Mouse (Mus musculus) 3T3-L1 (cell line): Measurements from ENCODE around the gene Csnk1d.
A peak's percentile ranks its signal among the peaks of the same experiment; 100 is the strongest.

Experiments used
- DNase-seq: peaks from one replicate; pipeline ENCODE4 v3.0.0-alpha.2; 2015; ENCODE audit warnings: low read depth, low spot score

Csnk1d gene

DNA sequence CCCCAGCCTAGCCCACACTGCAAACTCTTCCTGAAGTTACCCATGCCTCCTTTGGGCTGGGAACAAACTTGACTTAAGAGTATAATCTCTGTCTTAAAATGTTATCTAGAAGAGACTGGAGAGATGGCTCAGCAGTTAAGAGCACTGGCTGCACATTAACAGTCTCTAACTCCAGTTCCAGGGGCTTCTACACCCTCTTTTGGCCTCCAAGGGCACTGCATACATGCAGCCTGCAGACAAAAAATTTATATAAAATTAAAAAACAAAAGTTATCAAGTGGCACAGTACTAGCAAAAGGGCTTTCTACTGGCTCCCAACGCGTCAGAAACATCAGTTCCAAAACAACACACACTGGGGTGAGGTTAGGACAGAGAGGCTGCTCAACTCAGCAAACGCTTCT lies 3.5 kb downstream of the Csnk1d start:
- peak; percentile 42 for DNase-seq

- DNase-seq: peak; percentile 86
Observed at GRCm38 (mm10) chr11:120984448-120985330, 6.4 kb downstream of the Csnk1d start.

- no peak for DNase-seq
Observed at GRCm38 (mm10) chr11:120982459-120982858, 8.7 kb downstream of the Csnk1d start.

DNA sequence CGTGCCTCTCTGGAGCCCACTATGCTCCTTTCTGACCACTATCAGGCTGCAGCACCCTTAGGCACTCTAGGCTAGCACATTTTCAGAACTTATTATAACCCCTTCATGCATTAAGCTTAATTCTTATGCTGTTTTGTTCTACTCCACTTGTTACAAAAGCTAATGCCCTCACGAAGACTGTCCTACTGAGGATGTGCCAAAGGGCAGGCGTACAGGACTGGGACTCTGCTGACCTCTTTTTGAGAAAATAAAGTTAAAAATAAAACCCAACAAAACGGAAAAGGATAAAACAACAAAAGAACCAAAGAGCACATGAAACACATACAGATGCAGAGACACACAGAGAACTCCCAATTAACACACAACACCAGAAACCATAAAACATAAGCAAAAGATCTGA lies 9.5 kb downstream of the Csnk1d start:
- DNase-seq: no peak

DNA sequence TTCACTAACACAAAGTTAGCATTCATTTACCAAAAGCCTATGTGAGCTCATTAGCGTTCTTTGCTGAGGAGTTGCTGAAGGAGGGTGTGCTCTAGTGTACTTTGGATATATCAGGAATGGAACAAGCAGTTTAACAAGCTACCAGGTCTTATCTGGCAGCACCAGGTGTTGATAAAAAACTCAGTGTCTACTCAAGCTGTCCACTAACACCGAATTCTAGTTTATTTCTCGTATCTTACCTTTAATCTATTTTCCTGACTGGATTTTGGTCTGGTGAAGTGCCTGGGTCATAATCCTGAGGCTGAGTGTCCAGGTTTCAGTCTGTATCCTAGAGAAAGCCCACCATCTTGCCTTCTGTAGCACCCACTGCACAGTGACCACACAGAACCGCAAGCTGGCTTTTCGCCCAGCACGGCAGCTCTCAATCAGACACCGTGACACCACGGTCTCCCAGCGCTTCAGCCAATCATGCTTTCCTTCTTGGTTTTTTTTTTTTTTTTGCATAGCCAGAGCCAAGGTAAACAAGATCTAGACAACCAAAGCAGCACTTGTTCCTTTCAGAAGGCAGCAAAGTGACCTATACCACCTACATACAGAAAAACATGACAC lies 10.6 kb downstream of the Csnk1d start:
- no peak for DNase-seq

- DNase-seq: no peak
Observed at GRCm38 (mm10) chr11:120979711-120980426, 11.3 kb downstream of the Csnk1d start.

DNA sequence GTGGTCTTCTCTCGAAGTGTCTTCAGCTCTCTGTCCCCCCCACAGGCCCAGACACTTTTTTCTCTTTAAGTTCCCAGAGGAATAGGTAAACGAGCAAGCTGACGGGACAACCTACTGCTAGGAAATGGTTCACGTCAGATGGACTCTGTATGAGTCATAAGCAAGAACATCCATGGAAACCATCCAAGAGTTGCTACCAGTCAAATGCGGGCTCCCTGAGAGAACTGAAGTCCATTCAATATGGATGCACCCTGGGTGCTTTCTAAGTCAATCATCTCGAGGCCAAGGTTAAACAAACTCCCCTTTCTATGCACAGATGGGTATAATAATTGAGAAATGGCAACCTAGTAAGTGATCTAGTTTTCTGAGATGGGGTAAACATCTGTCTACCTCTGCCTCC lies 17.8 kb downstream of the Csnk1d start:
- peak; percentile 63 for DNase-seq

DNA sequence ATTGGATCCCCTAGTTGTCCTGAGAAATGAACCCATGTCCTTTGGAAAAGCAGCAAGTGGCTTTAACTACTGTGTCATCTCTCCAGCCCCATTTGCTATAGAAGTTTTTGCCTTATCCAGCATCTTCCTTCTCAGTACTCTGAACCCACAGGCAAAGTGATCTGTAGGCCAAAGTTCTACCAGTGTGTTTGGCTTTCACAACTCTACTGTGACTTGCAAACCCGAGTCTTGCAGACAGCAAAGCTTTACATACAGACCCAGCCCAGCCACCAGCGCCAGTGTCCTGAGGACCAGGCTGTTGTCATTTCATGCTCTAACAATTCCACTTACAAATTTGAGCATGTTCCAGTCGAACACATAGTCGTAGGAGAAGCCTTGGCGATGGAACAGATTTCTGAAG lies 19.9 kb downstream of the Csnk1d start:
- no peak for DNase-seq

DNA sequence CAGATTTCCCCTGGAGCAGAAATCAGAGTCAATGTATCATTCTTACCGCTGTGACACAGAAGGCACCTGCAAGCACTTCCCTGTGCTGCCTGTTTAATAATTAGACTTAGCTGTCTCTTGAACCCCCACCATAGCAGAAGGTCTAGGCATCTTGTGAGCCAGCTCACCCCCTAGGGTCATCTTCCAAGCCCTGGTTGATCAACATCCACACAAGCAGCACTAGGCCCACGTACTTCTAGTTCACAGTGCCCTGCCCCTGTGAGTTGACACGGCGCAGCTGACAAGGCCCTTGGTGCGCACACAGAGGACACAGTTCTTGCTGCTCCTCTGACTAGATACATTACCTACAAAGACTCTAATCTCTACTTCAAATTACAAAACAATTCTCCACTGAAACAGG lies 21.4 kb downstream of the Csnk1d start:
- DNase-seq: no peak

DNA sequence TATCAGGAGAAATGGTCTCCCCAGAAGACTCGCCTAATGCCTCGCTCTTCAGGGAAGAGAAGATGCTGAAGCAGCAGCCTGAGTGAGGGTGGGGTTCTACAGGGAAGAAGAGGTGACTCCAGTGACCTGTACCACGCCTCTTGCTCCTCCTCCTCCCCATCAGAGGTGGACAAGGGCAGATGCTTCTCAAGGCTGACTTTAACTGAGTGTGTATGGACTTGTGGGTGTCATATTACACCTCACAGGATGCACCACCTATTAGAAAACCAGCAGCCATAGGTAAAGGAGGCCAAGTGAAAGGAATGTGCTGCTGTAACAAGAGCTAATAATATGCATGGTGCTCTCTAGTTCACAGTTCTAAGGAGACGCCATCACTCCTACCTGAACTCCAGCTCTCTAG lies 25.5 kb downstream of the Csnk1d start:
- peak; percentile 16 for DNase-seq

- DNase-seq: no peak
Observed at GRCm38 (mm10) chr11:120964195-120965157, 26.7 kb downstream of the Csnk1d start.

- DNase-seq: no peak
Observed at GRCm38 (mm10) chr11:120962909-120963308, 28.2 kb downstream of the Csnk1d start.

DNA sequence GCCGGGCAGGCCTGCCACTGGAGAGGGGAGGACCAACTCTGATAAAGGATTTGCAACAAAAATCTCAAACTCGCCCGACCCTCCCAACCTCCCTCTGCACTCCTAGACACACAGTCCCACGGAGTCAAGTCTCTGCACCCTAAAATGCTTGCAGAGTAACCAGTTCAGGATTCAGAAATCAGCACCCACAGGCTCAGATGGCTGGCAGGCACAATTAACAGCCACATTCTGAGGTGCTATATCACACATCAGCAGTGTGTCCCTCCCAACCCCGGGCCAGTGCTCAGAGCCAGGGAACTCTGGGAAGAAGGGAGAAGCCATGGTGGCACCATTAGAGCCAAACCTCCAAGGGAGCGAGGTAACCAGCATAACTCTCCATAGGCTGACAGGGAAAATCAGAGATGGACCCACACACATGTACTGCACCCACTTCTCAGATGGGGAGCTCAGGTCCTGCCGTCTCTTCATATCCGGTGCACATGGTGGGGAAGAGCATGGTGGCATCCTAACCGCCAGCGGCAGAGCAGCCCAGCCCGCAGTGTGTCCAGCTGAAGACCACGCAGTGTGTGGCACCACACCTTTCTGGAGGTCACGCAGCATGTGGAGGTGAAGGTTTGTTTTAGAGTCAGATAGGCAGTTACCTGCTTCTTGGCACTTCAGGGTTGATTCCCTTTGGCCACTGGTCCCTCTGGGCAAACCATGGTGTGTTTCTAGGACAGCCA lies 28.9 kb downstream of the Csnk1d start:
- no peak for DNase-seq

DNA sequence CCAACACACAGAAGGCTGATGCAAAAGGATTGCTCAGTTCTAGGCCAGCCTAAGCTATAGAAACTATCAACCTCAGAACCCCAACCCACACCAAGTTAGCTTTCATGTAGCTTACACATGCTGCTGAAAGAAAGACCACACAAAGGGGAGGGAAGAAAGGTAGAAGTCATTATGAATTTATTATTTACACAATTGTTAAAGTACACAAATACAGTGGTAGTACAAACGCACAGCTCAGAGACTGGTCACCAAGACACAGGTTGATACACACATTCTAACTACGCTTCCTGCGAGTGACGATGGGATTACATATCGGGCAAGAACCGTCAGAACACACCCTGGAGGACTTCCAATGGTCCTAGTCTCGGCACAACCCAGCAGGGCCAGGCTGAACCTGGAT lies 29.5 kb downstream of the Csnk1d start:
- no peak for DNase-seq

DNA sequence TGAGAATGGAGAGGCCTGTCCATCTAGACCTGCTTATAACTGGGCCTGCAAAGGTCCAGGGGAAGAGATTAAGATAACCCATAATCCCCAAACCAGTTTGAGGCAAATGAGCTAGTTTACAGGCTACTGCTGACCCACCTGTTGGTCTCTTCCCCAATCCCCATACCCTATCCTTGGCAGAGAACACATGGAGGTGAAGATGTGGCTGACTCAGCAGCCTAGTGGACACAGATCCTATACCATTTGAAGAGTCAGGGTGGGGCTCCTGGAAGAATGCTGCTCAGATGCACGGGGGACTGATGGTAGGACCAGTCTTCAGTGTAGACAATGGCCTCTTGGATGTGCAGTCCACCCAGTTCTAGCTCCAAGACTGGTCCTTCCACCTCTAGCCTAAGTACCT lies 30.9 kb downstream of the Csnk1d start:
- no peak for DNase-seq

GRCm38 (mm10) chr11:120959564-120959963 lies 31.6 kb downstream of the Csnk1d start:
- DNase-seq: no peak

DNA sequence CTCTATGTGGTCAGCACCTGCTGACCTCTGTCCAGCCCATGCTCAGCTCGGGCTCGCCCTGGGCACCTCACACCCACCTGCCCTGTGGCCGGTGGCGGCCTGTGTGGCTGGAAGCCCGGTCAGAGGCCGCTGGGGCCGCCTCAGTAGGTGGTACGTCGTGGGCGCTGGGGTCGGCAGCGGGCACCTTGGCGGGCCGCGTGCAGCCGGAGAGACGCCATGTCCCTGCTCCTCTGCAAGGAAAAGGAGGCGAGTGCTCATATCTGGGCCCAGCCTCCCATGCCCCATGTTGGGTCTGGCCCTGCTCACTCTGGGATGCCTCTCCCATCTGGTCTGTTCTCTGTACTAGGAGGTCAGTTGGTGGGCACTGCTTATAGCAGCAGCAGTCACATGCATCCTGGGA lies 32.1 kb downstream of the Csnk1d start:
- no peak for DNase-seq

GRCm38 (mm10) chr11:120957731-120958257 lies 33.3 kb downstream of the Csnk1d start:
- no peak for DNase-seq

DNA sequence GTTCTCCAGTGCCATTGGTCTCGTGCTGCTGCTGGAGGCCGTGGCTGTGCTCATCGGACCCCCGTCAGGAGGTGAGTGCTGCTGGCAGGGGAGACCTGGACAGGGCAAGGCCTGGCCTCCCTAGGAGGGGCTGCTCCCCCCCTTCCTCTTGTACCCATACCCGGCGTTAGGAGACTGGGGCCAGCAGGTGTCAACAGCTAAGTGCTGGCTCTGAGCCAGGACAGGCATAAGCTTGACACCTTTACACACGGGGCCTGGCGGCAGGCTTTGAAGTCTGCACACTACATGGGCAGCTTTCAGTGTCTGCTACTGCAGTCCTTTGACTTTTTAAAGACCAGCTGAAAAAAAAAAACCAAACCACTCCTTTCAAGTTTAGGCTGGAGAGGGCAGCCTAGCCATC lies 34.1 kb downstream of the Csnk1d start:
- no peak for DNase-seq

- DNase-seq: no peak
Observed at GRCm38 (mm10) chr11:120955701-120956100, 35.4 kb downstream of the Csnk1d start.
